Mouse (Mus musculus): ENCODE measurements around the gene Parvb.

DNA sequence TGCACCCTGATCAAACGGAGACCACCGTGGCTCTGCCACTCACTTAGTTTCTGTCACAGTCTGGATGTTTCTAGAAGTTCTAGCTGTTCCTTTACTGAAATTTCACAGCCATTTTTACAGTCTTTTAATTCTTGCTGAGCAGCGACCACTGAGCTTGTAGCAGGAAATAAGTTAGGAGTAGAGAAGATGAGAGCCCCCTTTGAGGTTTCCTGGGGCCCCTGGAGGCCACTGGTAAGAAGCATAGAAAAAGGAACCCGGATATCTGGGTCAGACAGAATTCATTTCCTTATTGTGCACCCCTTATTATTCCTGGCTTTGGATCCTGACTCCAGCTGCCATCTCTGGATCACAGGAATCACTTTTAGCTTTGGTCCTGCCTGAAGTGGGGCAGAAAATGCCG is 123.2 kb downstream of the Parvb start:
- TF ChIP-seq CTCF (conservative IDR thresholded peaks at IDR 0.05; ENCODE audit: low read length) (no peak), POU5F1 (IDR thresholded peaks at IDR 0.05; ENCODE audit: borderline replicate concordance, low read length) (no peak)
